Mouse (Mus musculus): ENCODE results near the gene Cdkn3.

DNA sequence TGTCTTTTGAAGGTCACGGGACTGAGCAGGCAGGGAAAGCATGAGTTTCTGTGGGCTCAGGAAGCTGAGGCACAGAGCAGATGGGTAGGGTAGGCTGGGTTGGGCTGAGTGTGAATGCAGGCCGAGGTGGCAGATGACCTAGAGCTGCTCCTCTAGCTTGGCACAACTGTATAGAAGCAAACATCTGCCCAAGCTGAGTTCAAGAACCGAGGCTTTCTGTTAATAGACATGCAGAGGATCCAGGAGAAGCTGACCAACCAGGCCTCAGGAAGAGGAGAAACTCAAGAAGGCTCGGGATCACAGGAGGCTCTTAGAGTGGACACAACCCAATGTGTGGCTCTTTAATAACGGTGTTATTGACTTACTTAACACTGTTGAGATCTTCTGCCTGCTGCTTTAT, 45.8 kb downstream of the Cdkn3 start:
- TF ChIP-seq GATA1 (IDR thresholded peaks at IDR 0.05; ENCODE audit: borderline replicate concordance, low read length): no peak
- TF ChIP-seq FLI1 (IDR thresholded peaks at IDR 0.05; ENCODE audit: low read length): no peak
